Mouse (Mus musculus) frontal cortex, adult (tissue): ENCODE results near the gene Olfr486.
"Not testable (repeated sequence)": the region's sequence is repeated elsewhere in the genome, so short reads cannot be mapped to it uniquely, and the experiment has no call there.

Experiments
- ATAC-seq: cut with Nextera tagmentation; 2 replicates; pipeline ENCODE4 v1.9.2; 2017; ENCODE audit warnings: mild to moderate bottlenecking, moderate library complexity, mixed read lengths; ENCODE audit not compliant: low TSS enrichment

Olfr486 gene

DNA sequence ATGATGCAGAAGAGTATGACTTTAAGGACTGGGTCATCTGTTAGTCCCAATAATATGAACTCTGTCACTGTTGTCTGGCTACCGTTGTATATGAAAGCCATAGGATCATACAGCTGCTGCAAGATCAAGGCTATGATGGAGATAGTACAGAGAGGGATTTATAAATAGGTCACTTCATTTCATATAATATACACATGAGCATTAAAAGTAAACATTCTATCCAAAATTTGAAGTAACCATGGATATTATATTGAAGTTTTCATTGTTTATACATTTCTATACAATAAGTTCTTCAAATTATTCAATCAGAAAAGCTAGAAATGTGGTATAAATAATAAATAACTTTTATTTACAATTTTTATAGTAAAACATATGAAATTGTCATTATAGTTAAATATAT, at the start of gene Olfr486:
Olfr486 (minus strand) TSS at position 101 of the 400 bp plus-strand sequence.
- ATAC-seq: not testable (repeated sequence)

DNA sequence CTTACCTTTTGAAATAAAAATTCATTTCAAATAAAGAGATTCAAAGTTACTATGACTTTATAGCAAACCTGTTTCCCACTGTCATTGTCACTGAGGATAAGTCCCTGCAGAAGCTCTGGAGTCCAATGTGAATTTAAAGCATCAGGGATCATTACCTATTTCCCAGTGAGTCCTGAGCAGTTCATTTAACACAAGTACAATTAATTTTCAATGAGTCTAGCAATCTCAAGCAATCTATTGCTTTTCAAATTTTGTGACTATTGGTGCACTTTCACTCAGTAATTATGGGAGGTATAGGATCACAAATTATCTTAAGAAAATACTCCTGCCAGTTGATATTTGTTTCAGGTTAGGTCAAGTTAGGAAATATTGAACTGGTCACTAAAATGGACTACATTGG, 42.0 kb upstream of the Olfr486 start, which contains the start of gene Olfr487:
Olfr487 (minus strand) TSS at position 101 of the 400 bp plus-strand sequence.
- not testable (repeated sequence) for ATAC-seq

GRCm38 (mm10) chr7:108196938-108197337, 24.4 kb upstream of the Olfr486 start:
- ATAC-seq: no peak

- ATAC-seq: not testable (repeated sequence)
These were observed 23.8 kb upstream of the Olfr486 start for GRCm38 (mm10) chr7:108196337-108196736.

- not testable (repeated sequence) for ATAC-seq
These were observed 20.2 kb upstream of the Olfr486 start for GRCm38 (mm10) chr7:108192714-108193113.

GRCm38 (mm10) chr7:108191196-108191595, 18.7 kb upstream of the Olfr486 start:
- not testable (repeated sequence) for ATAC-seq

- not testable (repeated sequence) for ATAC-seq
These were observed 12.7 kb upstream of the Olfr486 start for GRCm38 (mm10) chr7:108185237-108185636.

- not testable (repeated sequence) for ATAC-seq
These were observed 11.9 kb upstream of the Olfr486 start for GRCm38 (mm10) chr7:108184401-108184800.

DNA sequence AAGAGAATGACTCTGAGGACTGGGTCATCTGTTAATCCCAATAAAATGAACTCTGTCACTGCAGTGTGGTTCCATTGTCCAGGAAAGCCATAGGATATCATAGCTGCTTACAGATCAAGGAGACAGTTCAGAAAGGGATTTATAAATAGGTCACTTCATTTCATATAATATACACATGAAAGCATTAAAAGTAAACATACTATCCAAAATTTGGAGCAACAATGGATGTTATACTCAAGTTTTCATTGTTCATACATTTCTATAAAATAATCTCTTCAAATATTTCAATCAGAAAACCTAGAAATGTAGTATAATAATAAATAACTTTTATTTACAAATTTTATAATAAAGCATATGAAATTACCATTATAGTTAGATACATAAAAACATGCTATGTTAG, 12.8 kb downstream of the Olfr486 start, which contains the start of gene Olfr485:
Olfr485 (minus strand) TSS at position 101 of the 400 bp plus-strand sequence.
- no peak for ATAC-seq

- ATAC-seq: no peak
These were observed 45.2 kb downstream of the Olfr486 start, which contains the start of gene Olfr484 for GRCm38 (mm10) chr7:108127349-108127748. Olfr484 (minus strand) TSS chr7:108127449.
